Mouse (Mus musculus) G1E (cell line): ENCODE measurements around the gene Gpx4.

Experiments
- CTCF ChIP-seq: IDR thresholded peaks from 2 replicates; pipeline ENCODE4 v1.5.1; 2012; ENCODE audit warnings: low read depth, low read length, inconsistent platforms, mixed read lengths
- GATA1 ChIP-seq: IDR thresholded peaks from 2 replicates; pipeline ENCODE4 v1.6.1; 2012; ENCODE audit warnings: borderline replicate concordance, low read length, inconsistent platforms, mixed read lengths
- POLR2AphosphoS5 ChIP-seq: IDR thresholded peaks from 2 replicates; pipeline ENCODE4 v1.6.1; 2012; ENCODE audit warnings: low read depth, low read length, inconsistent platforms; ENCODE audit not compliant: insufficient replicate concordance
- TAL1 ChIP-seq: conservative IDR thresholded peaks from 2 replicates; pipeline ENCODE4 v1.6.1; 2012; ENCODE audit warnings: low read depth, low read length, inconsistent platforms, mixed read lengths

DNA sequence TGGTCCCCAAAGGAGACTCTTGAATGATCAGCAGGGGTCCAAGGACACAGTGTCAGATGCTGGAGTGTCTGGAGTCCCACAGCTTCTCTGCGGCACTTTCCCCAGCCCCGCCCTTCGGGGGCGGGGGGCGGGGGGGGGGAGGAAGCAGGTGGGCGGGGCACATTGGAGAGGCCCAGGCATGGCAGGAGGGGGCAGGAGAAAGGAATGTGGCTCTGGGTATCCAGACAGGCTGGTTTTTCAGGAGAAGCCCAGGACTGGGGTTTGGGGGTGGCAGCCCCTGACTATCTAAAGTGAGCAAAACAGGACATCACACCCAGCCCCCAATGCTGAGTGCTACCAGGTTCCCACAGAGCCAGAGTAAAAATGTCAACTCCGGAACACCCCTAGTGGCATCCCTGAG, 50.3 kb downstream of the Gpx4 start:
- TF ChIP-seq CTCF (no peak), GATA1 (no peak), TAL1 (no peak), POLR2AphosphoS5 (no peak)
